ENCODE assay signal across 26 mouse cellular contexts in the genomic region with DNA sequence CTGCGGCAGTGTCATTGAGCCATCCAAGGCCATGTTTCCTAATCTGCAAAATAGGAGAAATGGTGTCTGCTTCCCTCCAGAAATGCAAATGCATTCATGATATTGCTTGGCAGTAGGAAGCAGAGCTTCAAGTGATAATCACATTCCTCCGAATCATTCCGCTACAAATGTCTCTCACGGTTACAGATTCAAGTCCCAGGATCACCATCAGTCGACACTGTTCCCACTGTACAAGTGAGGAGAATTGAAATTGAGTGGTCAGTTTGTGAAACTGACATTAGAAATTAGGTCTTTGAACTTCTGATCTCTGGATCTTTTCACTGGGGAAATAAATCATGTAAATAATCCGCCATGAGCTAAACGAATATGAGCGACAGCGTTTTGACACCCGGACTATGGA.
DNase-seq lines count a peak whose midpoint lies in the region; ATAC-seq and TF ChIP-seq lines count a peak whose summit lies in the region.
"Had no signal": no experiment of that assay in that cellular context is flagged by ENCODE, and none has a peak within 500 bp of the region (broad histone marks: within the 10 kb centered on the region; RNA-seq: fewer than 3 reads in every experiment).

No protein-coding gene starts in this region.

- no peak for DNase-seq in left cerebral cortex, adult 2 months (ENCODE audit: extremely low spot score in 1 of 2, low spot score in 2 of 2)
- DNase-seq in left cerebral cortex, adult 8-10 months (ENCODE audit: low spot score in 2 of 2) = no peak
- peak; percentile 50 for DNase-seq in brain, embryonic 14.5 days (ENCODE audit: low read depth)
- peak; percentile 56 for DNase-seq in retina, postnatal 1 day
- DNase-seq in urinary bladder, postnatal 14 days (ENCODE audit: low spot score) = no peak
- DNase-seq in thymus, adult 18-20 months = no peak
- DNase-seq: adrenal gland, adult 8-10 months; adrenal gland, postnatal 25 days; cerebellum, adult 11 months; cerebellum, adult 2 months; cerebellum, adult 9-11 months; cerebellum, postnatal 25 days; embryo, embryonic 11 days; gastrocnemius, adult 2 months; gastrocnemius, postnatal 14 days; heart, adult 11 months had no signal

- H3K4me1 ChIP-seq in forebrain, embryonic 16.5 days (replicated peaks; ENCODE audit: control insufficient read depth, insufficient read depth, low read length) = peaks cover 20% of the 10 kb centered on the region
- peaks cover 25% of the 10 kb centered on the region for H3K4me1 ChIP-seq in forebrain, embryonic 13.5 days

- intact Hi-C loops in left cerebral cortex, adult 2 months (cut with DNase I) = loop anchor here (5.0 to 10.0 kb wide), 2 partner anchors 36 to 341 kb away; no protein-coding TSS in a partner anchor

- ATAC-seq in forebrain, embryonic 16.5 days = no peak
- no peak for ATAC-seq in forebrain, embryonic 13.5 days
- ATAC-seq: activated CD4-positive, CD25-positive, alpha-beta regulatory T cell, adult 4 months; CD4-positive, CD25-positive, alpha-beta regulatory T cell, adult 4 months had no signal

- H3K36me3 ChIP-seq in forebrain, embryonic 16.5 days (ENCODE audit: control insufficient read depth, insufficient read depth) = no peaks in the 10 kb centered on the region
- no peaks in the 10 kb centered on the region for H3K36me3 ChIP-seq in forebrain, embryonic 13.5 days (ENCODE audit: poor library complexity, severe bottlenecking)
- H3K36me3 ChIP-seq: embryonic facial prominence, embryonic 10.5 days; embryonic facial prominence, embryonic 13.5 days; hindbrain, embryonic 12.5 days; hindbrain, embryonic 15.5 days had no signal

- no peak for TF ChIP-seq CTCF in left cerebral cortex, adult 2 months (IDR thresholded peaks at IDR 0.05)
- no peak for TF ChIP-seq CTCF in brain, embryonic 14.5 days (IDR thresholded peaks at IDR 0.05; ENCODE audit: borderline replicate concordance, extremely low read depth, insufficient read depth, insufficient read length)

- H3K27me3 ChIP-seq in forebrain, embryonic 16.5 days (replicated peaks; ENCODE audit: control insufficient read depth, insufficient read depth, low read length) = no peaks in the 10 kb centered on the region
- H3K27me3 ChIP-seq in forebrain, embryonic 13.5 days = no peaks in the 10 kb centered on the region
- H3K27me3 ChIP-seq: embryonic facial prominence, embryonic 13.5 days; hindbrain, embryonic 12.5 days; hindbrain, embryonic 15.5 days had no signal

- H3K4me3 ChIP-seq in forebrain, embryonic 16.5 days (replicated peaks; ENCODE audit: low read length) = no peak overlapping the region
- H3K4me3 ChIP-seq in forebrain, embryonic 13.5 days = no peak overlapping the region
- H3K4me3 ChIP-seq in left cerebral cortex, adult 2 months = no peak overlapping the region
- H3K4me3 ChIP-seq: embryonic facial prominence, embryonic 10.5 days; embryonic facial prominence, embryonic 13.5 days; erythroblast, embryonic 14.5 days; gastrocnemius, adult 2 months; hindbrain, embryonic 12.5 days; hindbrain, embryonic 15.5 days had no signal

- TF ChIP-seq POLR2A in brain, embryonic 14.5 days (IDR thresholded peaks at IDR 0.05; ENCODE audit: borderline replicate concordance, extremely low read depth, insufficient read depth, insufficient read length, poor library complexity, severe bottlenecking) = no peak

- H3K9me3 ChIP-seq in forebrain, embryonic 16.5 days (ENCODE audit: control insufficient read depth, low read length) = no peaks in the 10 kb centered on the region
- no peaks in the 10 kb centered on the region for H3K9me3 ChIP-seq in forebrain, embryonic 13.5 days (replicated peaks)
- H3K9me3 ChIP-seq: embryonic facial prominence, embryonic 10.5 days; embryonic facial prominence, embryonic 13.5 days; hindbrain, embryonic 12.5 days; hindbrain, embryonic 15.5 days had no signal

- 74% methylated on average over 10 of the region's 10 CpGs for WGBS in forebrain, embryonic 16.5 days
- WGBS in forebrain, embryonic 13.5 days = 88% methylated on average over 10 of the region's 10 CpGs

- no peak overlapping the region for H3K4me2 ChIP-seq in forebrain, embryonic 16.5 days (ENCODE audit: low read length)
- H3K4me2 ChIP-seq in forebrain, embryonic 13.5 days = no peak overlapping the region
- H3K4me2 ChIP-seq: embryonic facial prominence, embryonic 13.5 days; heart, embryonic 11.5 days; hindbrain, embryonic 12.5 days; hindbrain, embryonic 15.5 days had no signal

- no peak overlapping the region for H3K9ac ChIP-seq in forebrain, embryonic 16.5 days (replicated peaks; ENCODE audit: low read depth, low read length)
- no peak overlapping the region for H3K9ac ChIP-seq in forebrain, embryonic 13.5 days
- H3K9ac ChIP-seq: embryonic facial prominence, embryonic 13.5 days; hindbrain, embryonic 12.5 days; hindbrain, embryonic 15.5 days had no signal

- peak overlapping the region; percentile 41 for H3K27ac ChIP-seq in forebrain, embryonic 16.5 days (ENCODE audit: low read length)
- H3K27ac ChIP-seq in forebrain, embryonic 13.5 days = no peak overlapping the region
- peak overlapping the region; percentile 83 for H3K27ac ChIP-seq in left cerebral cortex, adult 2 months
- H3K27ac ChIP-seq: embryonic facial prominence, embryonic 10.5 days; embryonic facial prominence, embryonic 13.5 days; gastrocnemius, adult 2 months; hindbrain, embryonic 12.5 days; hindbrain, embryonic 15.5 days had no signal

Comparison
In these comparisons a context has a peak if more than half of its experiments do, and no peak if none do; other contexts are left out.
1. DNase-seq: peak in brain, embryonic 14.5 days (single experiment) and retina, postnatal 1 day (single experiment); none in left cerebral cortex, adult 2 months (0 of 2), left cerebral cortex, adult 8-10 months (0 of 2), urinary bladder, postnatal 14 days (single experiment) and thymus, adult 18-20 months (0 of 2).